Mouse (Mus musculus) neural tube, embryonic 14.5 days (tissue): Measurements from ENCODE around the gene Hint3. TPM values are rescaled to one million over a fixed set of nuclear protein-coding genes. Genes with fewer than 3 reads are reported as not detected.

ENCODE experiments used
- polyA plus RNA-seq: library from polyadenylated mRNA; unstranded; fragments of >200 nt; fragmentation: Nextera tagmentation; extraction: Ambion mirVana; gene quantifications from 2 replicates; pipeline ENCODE4 v1.2.1, GENCODE M21; 2014

Hint3 gene
- polyA plus RNA-seq, 1 experiment from 2014 or later = 23.0 TPM

Other genes starting within 250 kb of the Hint3 start
- gene Trmt11, start 28.9 kb downstream of the Hint3 start, polyA plus RNA-seq = 20.2 and 23.7 TPM in 2 replicates
- 23.7 and 25.8 TPM in 2 replicates for gene Ncoa7, start 173.7 kb upstream of the Hint3 start, polyA plus RNA-seq
- gene Hey2, start 213.2 kb upstream of the Hint3 start, polyA plus RNA-seq = 6.5 and 9.9 TPM in 2 replicates